Mouse (Mus musculus): ENCODE measurements around the gene B230217C12Rik. TPM values are rescaled to one million over a fixed set of nuclear protein-coding genes. Genes with fewer than 3 reads are reported as not detected.

The B230217C12Rik gene
- 36.7 and 43.8 TPM in 2 replicates for polyA plus RNA-seq (2015; fragmentation: Nextera tagmentation; extraction: Ambion mirVana)

GRCm38 (mm10) chr11:97840539-97840954, at the start of gene B230217C12Rik:
Gene B230217C12Rik (plus strand): TSS chr11:97840780.
- Histone ChIP-seq H3K4me2 (ENCODE audit: low read length) (peak within 1 kb of the TSS; percentile 67), H3K4me3 (ENCODE audit: low read depth, low read length) (peak within 1 kb of the TSS; percentile 49), H3K4me1 (ENCODE audit: control insufficient read depth, insufficient read depth, low read length) (peaks cover 12% of the 10 kb centered on the region), H3K9me3 (replicated peaks; ENCODE audit: control insufficient read depth, low read length, poor library complexity, severe bottlenecking) (no peaks in the 10 kb centered on the region), H3K36me3 (ENCODE audit: control insufficient read depth, insufficient read depth, low read length) (peaks cover 3% of the 10 kb centered on the region), H3K9ac (ENCODE audit: low read depth, low read length) (peak within 1 kb of the TSS; percentile 65), H3K27me3 (ENCODE audit: control insufficient read depth, insufficient read depth, low read depth, low read length) (no peaks in the 10 kb centered on the region), H3K27ac (ENCODE audit: low read length) (peak within 1 kb of the TSS; percentile 86)
- ATAC-seq = peak; percentile 69
- 0% methylated on average over 6 of the region's 6 CpGs for WGBS

- no peak overlapping the region for H3K4me3 ChIP-seq (ENCODE audit: low read depth, low read length)
- 8% methylated on average over 2 of the region's 2 CpGs for WGBS
- no peak overlapping the region for H3K4me2 ChIP-seq (ENCODE audit: low read length)
- no peak for ATAC-seq
- H3K4me1 ChIP-seq (ENCODE audit: control insufficient read depth, insufficient read depth, low read length) = no peaks in the 10 kb centered on the region
- no peak overlapping the region for H3K9ac ChIP-seq (ENCODE audit: low read depth, low read length)
- H3K9me3 ChIP-seq (replicated peaks; ENCODE audit: control insufficient read depth, low read length, poor library complexity, severe bottlenecking) = no peaks in the 10 kb centered on the region
- no peaks in the 10 kb centered on the region for H3K36me3 ChIP-seq (ENCODE audit: control insufficient read depth, insufficient read depth, low read length)
- H3K27ac ChIP-seq (ENCODE audit: low read length) = no peak overlapping the region
- H3K27me3 ChIP-seq (ENCODE audit: control insufficient read depth, insufficient read depth, low read depth, low read length) = no peaks in the 10 kb centered on the region
These were observed 47.4 kb upstream of the B230217C12Rik start for GRCm38 (mm10) chr11:97793165-97793564.

DNA sequence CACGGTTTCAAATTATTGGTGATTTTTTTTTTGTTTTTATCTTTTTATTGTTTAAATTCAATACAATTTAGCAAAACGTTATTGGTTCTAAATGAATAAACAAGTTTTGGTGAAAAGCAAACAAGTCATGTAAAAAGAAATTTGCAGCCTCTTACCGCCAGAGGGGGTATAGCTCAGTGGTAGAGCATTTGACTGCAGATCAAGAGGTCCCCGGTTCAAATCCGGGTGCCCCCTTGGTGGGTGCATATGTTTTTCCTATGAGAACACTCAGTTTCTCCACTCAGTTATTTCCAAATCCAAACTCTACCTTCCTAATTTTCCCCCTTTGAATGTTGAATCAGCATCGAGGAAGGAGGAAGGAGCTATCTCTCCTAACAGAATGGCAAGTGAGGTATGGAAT, 43.7 kb upstream of the B230217C12Rik start:
- H3K9me3 ChIP-seq (replicated peaks; ENCODE audit: control insufficient read depth, low read length, poor library complexity, severe bottlenecking) = no peaks in the 10 kb centered on the region
- H3K27me3 ChIP-seq (ENCODE audit: control insufficient read depth, insufficient read depth, low read depth, low read length) = no peaks in the 10 kb centered on the region
- H3K4me1 ChIP-seq (ENCODE audit: control insufficient read depth, insufficient read depth, low read length) = peaks cover 10% of the 10 kb centered on the region
- 7% methylated on average over 6 of the region's 6 CpGs for WGBS
- ATAC-seq = no peak
- H3K4me3 ChIP-seq (ENCODE audit: low read depth, low read length) = no peak overlapping the region
- H3K4me2 ChIP-seq (ENCODE audit: low read length) = no peak overlapping the region
- no peak overlapping the region for H3K27ac ChIP-seq (ENCODE audit: low read length)
- no peaks in the 10 kb centered on the region for H3K36me3 ChIP-seq (ENCODE audit: control insufficient read depth, insufficient read depth, low read length)
- H3K9ac ChIP-seq (ENCODE audit: low read depth, low read length) = no peak overlapping the region

DNA sequence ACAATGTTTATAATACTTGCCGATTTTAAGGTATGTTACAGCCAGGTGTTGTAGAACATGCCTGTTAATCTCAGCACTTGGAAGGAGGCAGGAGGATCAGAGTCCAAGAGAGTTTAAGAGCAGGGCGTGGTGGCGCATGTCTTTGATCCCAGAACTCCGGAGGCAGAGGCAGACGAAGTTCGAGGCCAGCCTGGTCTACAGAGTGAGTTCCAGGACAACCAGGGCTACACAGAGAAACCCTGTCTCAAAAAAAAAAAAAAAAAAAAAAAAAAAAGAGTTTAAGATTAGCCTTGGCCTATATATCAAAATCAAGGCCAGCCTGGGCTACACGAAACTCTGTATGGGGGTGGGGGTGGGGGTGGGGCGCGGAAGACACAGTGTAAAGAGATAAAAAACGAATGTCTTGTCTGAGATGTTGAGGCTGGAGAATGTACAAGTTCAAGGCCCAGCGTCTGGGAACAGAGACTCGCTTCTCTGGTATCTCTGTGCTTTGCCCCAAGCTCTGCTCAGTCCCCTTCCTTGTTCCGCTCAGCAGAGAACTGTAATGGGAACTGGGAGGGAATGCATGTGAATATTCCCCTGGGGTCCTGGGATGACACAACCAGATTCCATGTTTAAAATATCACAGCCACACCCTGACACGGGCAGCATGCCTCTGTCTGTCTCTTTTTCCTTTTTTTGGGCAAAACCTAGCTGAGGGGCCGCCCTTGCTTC, 43.1 kb upstream of the B230217C12Rik start:
- H3K27me3 ChIP-seq (ENCODE audit: control insufficient read depth, insufficient read depth, low read depth, low read length) = no peaks in the 10 kb centered on the region
- no peaks in the 10 kb centered on the region for H3K9me3 ChIP-seq (replicated peaks; ENCODE audit: control insufficient read depth, low read length, poor library complexity, severe bottlenecking)
- no peak overlapping the region for H3K9ac ChIP-seq (ENCODE audit: low read depth, low read length)
- no peak overlapping the region; the same call in 1 of the 2 replicates for H3K27ac ChIP-seq (ENCODE audit: low read length)
- no peaks in the 10 kb centered on the region for H3K36me3 ChIP-seq (ENCODE audit: control insufficient read depth, insufficient read depth, low read length)
- ATAC-seq = no peak
- H3K4me2 ChIP-seq (ENCODE audit: low read length) = peak overlapping the region; percentile 76; the same call in 1 of the 2 replicates
- peaks cover 17% of the 10 kb centered on the region for H3K4me1 ChIP-seq (ENCODE audit: control insufficient read depth, insufficient read depth, low read length)
- no peak overlapping the region for H3K4me3 ChIP-seq (ENCODE audit: low read depth, low read length)
- WGBS = 65% methylated on average over 15 of the region's 15 CpGs

- H3K27me3 ChIP-seq (ENCODE audit: control insufficient read depth, insufficient read depth, low read depth, low read length) = no peaks in the 10 kb centered on the region
- H3K9ac ChIP-seq (ENCODE audit: low read depth, low read length) = 0 out of 2 replicates have a peak overlapping the region, but pooled peaks have one; percentile 3
- peak overlapping the region; percentile 76 for H3K4me2 ChIP-seq (ENCODE audit: low read length)
- H3K9me3 ChIP-seq (replicated peaks; ENCODE audit: control insufficient read depth, low read length, poor library complexity, severe bottlenecking) = no peaks in the 10 kb centered on the region
- H3K27ac ChIP-seq (ENCODE audit: low read length) = peak overlapping the region; percentile 98
- WGBS = 34% methylated on average over 8 of the region's 8 CpGs
- no peak for ATAC-seq
- H3K36me3 ChIP-seq (ENCODE audit: control insufficient read depth, insufficient read depth, low read length) = no peaks in the 10 kb centered on the region
- H3K4me1 ChIP-seq (ENCODE audit: control insufficient read depth, insufficient read depth, low read length) = peaks cover 19% of the 10 kb centered on the region
- peak overlapping the region; percentile 92 for H3K4me3 ChIP-seq (ENCODE audit: low read depth, low read length)
These were observed 42.5 kb upstream of the B230217C12Rik start for GRCm38 (mm10) chr11:97798083-97798435.

GRCm38 (mm10) chr11:97798782-97799145, 41.8 kb upstream of the B230217C12Rik start, which contains the start of gene Lasp1:
Gene Lasp1 (plus strand): TSS chr11:97799000.
- Histone ChIP-seq H3K27me3 (ENCODE audit: control insufficient read depth, insufficient read depth, low read depth, low read length) (no peaks in the 10 kb centered on the region), H3K27ac (ENCODE audit: low read length) (peak within 1 kb of the TSS; percentile 98), H3K9me3 (replicated peaks; ENCODE audit: control insufficient read depth, low read length, poor library complexity, severe bottlenecking) (no peaks in the 10 kb centered on the region), H3K4me3 (ENCODE audit: low read depth, low read length) (peak within 1 kb of the TSS; percentile 92), H3K9ac (ENCODE audit: low read depth, low read length) (peak within 1 kb of the TSS; percentile 98), H3K36me3 (ENCODE audit: control insufficient read depth, insufficient read depth, low read length) (no peaks in the 10 kb centered on the region), H3K4me1 (ENCODE audit: control insufficient read depth, insufficient read depth, low read length) (peaks cover 21% of the 10 kb centered on the region), H3K4me2 (ENCODE audit: low read length) (peak within 1 kb of the TSS; percentile 76)
- 0% methylated on average over 11 of the region's 11 CpGs for WGBS
- peak; percentile 59 for ATAC-seq

GRCm38 (mm10) chr11:97799146-97799993, 41.2 kb upstream of the B230217C12Rik start:
- whole genome bisulfite sequencing = under 1% methylated on average over 68 of the region's 71 CpGs
- Histone ChIP-seq H3K27me3 (ENCODE audit: control insufficient read depth, insufficient read depth, low read depth, low read length) (no peaks in the 10 kb centered on the region), H3K4me2 (ENCODE audit: low read length) (peak overlapping the region; percentile 76), H3K27ac (ENCODE audit: low read length) (peak overlapping the region; percentile 98), H3K36me3 (ENCODE audit: control insufficient read depth, insufficient read depth, low read length) (no peaks in the 10 kb centered on the region), H3K9me3 (replicated peaks; ENCODE audit: control insufficient read depth, low read length, poor library complexity, severe bottlenecking) (no peaks in the 10 kb centered on the region), H3K9ac (ENCODE audit: low read depth, low read length) (peak overlapping the region; percentile 98), H3K4me1 (ENCODE audit: control insufficient read depth, insufficient read depth, low read length) (peaks cover 27% of the 10 kb centered on the region), H3K4me3 (ENCODE audit: low read depth, low read length) (peak overlapping the region; percentile 92)
- peak; percentile 88 for ATAC-seq

DNA sequence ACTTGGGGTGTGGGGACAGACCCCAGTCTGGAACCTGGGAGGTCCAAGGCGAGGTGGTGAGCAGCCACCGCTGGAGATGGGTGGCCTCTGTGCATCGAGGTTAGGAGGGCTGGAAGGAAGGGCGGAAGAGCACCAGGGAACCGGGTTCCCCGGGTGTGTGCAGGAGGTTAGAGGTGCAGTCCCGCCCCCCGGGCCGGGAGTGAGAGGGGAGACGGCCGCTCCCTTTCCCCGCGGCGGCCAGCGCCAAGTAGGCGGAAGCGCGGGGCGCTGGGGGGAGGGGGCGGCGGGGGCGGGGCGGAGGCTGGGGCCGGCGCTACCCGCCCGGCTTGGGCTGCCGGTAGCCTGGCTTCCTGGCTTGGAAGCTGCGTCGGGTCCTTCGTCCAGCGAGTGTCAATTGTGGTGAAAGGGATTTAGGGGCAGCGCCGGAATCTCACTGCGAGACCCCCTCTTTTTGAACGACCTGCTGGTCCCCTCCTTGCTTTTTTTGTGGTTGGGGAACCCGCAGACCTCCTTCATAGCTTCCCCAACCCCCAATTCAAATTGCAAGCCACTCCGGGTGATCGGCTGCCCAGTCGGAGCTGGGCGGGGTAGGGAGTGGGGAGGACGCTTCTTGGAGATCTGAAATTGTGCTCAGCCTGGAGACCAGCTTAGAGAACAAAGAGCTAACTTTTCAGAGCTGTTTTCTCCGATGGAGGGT, 40.4 kb upstream of the B230217C12Rik start:
- Histone ChIP-seq H3K4me1 (ENCODE audit: control insufficient read depth, insufficient read depth, low read length) (peaks cover 35% of the 10 kb centered on the region), H3K9me3 (replicated peaks; ENCODE audit: control insufficient read depth, low read length, poor library complexity, severe bottlenecking) (no peaks in the 10 kb centered on the region), H3K4me3 (ENCODE audit: low read depth, low read length) (peak overlapping the region; percentile 92), H3K4me2 (ENCODE audit: low read length) (peak overlapping the region; percentile 76), H3K27me3 (ENCODE audit: control insufficient read depth, insufficient read depth, low read depth, low read length) (no peaks in the 10 kb centered on the region), H3K9ac (ENCODE audit: low read depth, low read length) (peak overlapping the region; percentile 98), H3K27ac (ENCODE audit: low read length) (peak overlapping the region; percentile 98), H3K36me3 (ENCODE audit: control insufficient read depth, insufficient read depth, low read length) (no peaks in the 10 kb centered on the region)
- WGBS = under 1% methylated on average over 30 of the region's 43 CpGs
- peak; percentile 62 for ATAC-seq

All from midbrain, embryonic 16.5 days (tissue).